Comparison of ENCODE assay signal across 18 mouse cellular contexts in genomic region chr6:41015065-41015464, GRCm38 (mm10). TPM values are rescaled to one million over a fixed set of nuclear protein-coding genes. Genes with fewer than 3 reads are reported as not detected.
DNase-seq lines count a peak whose midpoint lies in the region; ATAC-seq and TF ChIP-seq lines count a peak whose summit lies in the region.
"Had no signal": no experiment of that assay in that cellular context is flagged by ENCODE, and none has a peak within 500 bp of the region (broad histone marks: within the 10 kb centered on the region; RNA-seq: fewer than 3 reads in every experiment).

No protein-coding gene starts in this region.

- H3K79me2 ChIP-seq in myocyte (ENCODE audit: control insufficient read depth, insufficient read depth): no peaks in the 10 kb centered on the region

- H3K9ac ChIP-seq in hindbrain, embryonic 14.5 days: no peak overlapping the region
- H3K9ac ChIP-seq in hindbrain, embryonic 16.5 days (ENCODE audit: low read depth, low read length): no peak overlapping the region
- H3K9ac ChIP-seq: liver, embryonic 14.5 days had no signal

- H3ac ChIP-seq in myocyte (ENCODE audit: control insufficient read depth, insufficient read length): no peak overlapping the region

- H3K4me1 ChIP-seq in hindbrain, embryonic 14.5 days (replicated peaks; ENCODE audit: control insufficient read depth, insufficient read depth, low read length): no peaks in the 10 kb centered on the region
- no peaks in the 10 kb centered on the region for H3K4me1 ChIP-seq in hindbrain, embryonic 16.5 days (ENCODE audit: control insufficient read depth, insufficient read depth, low read depth, low read length)
- H3K4me1 ChIP-seq: heart, embryonic 10.5 days had no signal

- DNase-seq in hindbrain, embryonic 14.5 days (ENCODE audit: low spot score): no peak
- DNase-seq in retina, embryonic 14.5 days (ENCODE audit: low spot score): peak; percentile 7
- no peak for DNase-seq in retina, postnatal 1 day
- DNase-seq in Patski (ENCODE audit: low read depth, low spot score): no peak
- DNase-seq in testis, postnatal 10 days (ENCODE audit: low spot score): no peak
- DNase-seq: cerebellum, postnatal 14 days; heart, postnatal 4 days; kidney, postnatal 25 days; lung, postnatal 4 days had no signal

- no peak overlapping the region for H3K4me3 ChIP-seq in hindbrain, embryonic 14.5 days (replicated peaks; ENCODE audit: low read length)
- H3K4me3 ChIP-seq in hindbrain, embryonic 16.5 days (ENCODE audit: low read length): no peak overlapping the region
- no peak overlapping the region for H3K4me3 ChIP-seq in myocyte
- H3K4me3 ChIP-seq: heart, embryonic 10.5 days had no signal

- in situ Hi-C loops in Patski (cut with MboI; ENCODE audit: low pct_unique_long_range_greater_than_20kb): no loop called here

- H3K4me2 ChIP-seq in hindbrain, embryonic 14.5 days (replicated peaks): no peak overlapping the region
- no peak overlapping the region for H3K4me2 ChIP-seq in hindbrain, embryonic 16.5 days (ENCODE audit: low read length)
- H3K4me2 ChIP-seq in myocyte (ENCODE audit: low read depth): no peak overlapping the region

- TF ChIP-seq POLR2A in myocyte (IDR thresholded peaks at IDR 0.05; ENCODE audit: insufficient read length, low read depth): no peak

- CTCF ChIA-PET in Patski (lab: Charles Lee): interaction anchor here (0.6 to 1.9 kb wide), 8 partner anchors 9 to 133 kb away, joined by 3 to 17 read pairs (median 5); partner anchors contain the start of gene 2210010C04Rik

- peak; percentile 48; the same call in 1 of the 2 replicates for ATAC-seq in hindbrain, embryonic 14.5 days (ENCODE audit: low FRiP score)
- no peak for ATAC-seq in hindbrain, embryonic 16.5 days
- ATAC-seq in Patski: peak; percentile 99
- ATAC-seq in erythroid progenitor cell, adult 5-6 weeks (replicated peaks; ENCODE audit: low FRiP score, poor library complexity, severe bottlenecking): no peak

- POLR2A ChIA-PET in Patski (lab: Charles Lee): no interaction called here

- no peaks in the 10 kb centered on the region for H3K27me3 ChIP-seq in hindbrain, embryonic 14.5 days (ENCODE audit: control insufficient read depth, insufficient read depth, low read length)
- no peaks in the 10 kb centered on the region for H3K27me3 ChIP-seq in hindbrain, embryonic 16.5 days (replicated peaks; ENCODE audit: control insufficient read depth, insufficient read depth, low read length)
- H3K27me3 ChIP-seq in Patski (peaks cover 15% of the 10 kb centered on the region), myocyte (ENCODE audit: control insufficient read depth, insufficient read depth, insufficient read length) (no peaks in the 10 kb centered on the region)

- no peaks in the 10 kb centered on the region for H3K9me3 ChIP-seq in hindbrain, embryonic 14.5 days (ENCODE audit: control insufficient read depth, low read length)
- no peaks in the 10 kb centered on the region for H3K9me3 ChIP-seq in hindbrain, embryonic 16.5 days (ENCODE audit: control insufficient read depth, low read length)
- H3K9me3 ChIP-seq: heart, embryonic 10.5 days had no signal

- no peaks in the 10 kb centered on the region for H3K36me3 ChIP-seq in hindbrain, embryonic 14.5 days (replicated peaks; ENCODE audit: control insufficient read depth, insufficient read depth)
- H3K36me3 ChIP-seq in hindbrain, embryonic 16.5 days (ENCODE audit: control insufficient read depth, insufficient read depth, low read length): no peaks in the 10 kb centered on the region
- no peaks in the 10 kb centered on the region for H3K36me3 ChIP-seq in myocyte (ENCODE audit: control insufficient read depth, insufficient read depth)
- H3K36me3 ChIP-seq: heart, embryonic 10.5 days had no signal

- TF ChIP-seq CTCF in Patski (IDR thresholded peaks at IDR 0.05): peak; percentile 70

- H3K27ac ChIP-seq in hindbrain, embryonic 14.5 days: no peak overlapping the region
- no peak overlapping the region for H3K27ac ChIP-seq in hindbrain, embryonic 16.5 days (ENCODE audit: low read depth, low read length)
- H3K27ac ChIP-seq: heart, embryonic 10.5 days; liver, embryonic 14.5 days had no signal

- 72% methylated on average over 4 of the region's 4 CpGs for WGBS in hindbrain, embryonic 14.5 days
- WGBS in hindbrain, embryonic 16.5 days: 74% methylated on average over 4 of the region's 4 CpGs

TF ChIP-seq in myocyte, 11 proteins besides CTCF, POLR2A, EP300 and RAD21:
- TF ChIP-seq TCF3 (IDR thresholded peaks at IDR 0.05; ENCODE audit: insufficient read length, low read depth) (no peak), REST (IDR thresholded peaks at IDR 0.05; ENCODE audit: insufficient read depth, insufficient read length) (no peak), MAX (IDR thresholded peaks at IDR 0.05; ENCODE audit: low read depth) (peak; percentile 31), USF1 (IDR thresholded peaks at IDR 0.05; ENCODE audit: low read depth) (no peak)

RNA-seq across cellular contexts. Expression of gene Gm2663, which starts 15.8 kb away (rescaled TPM):
- polyA plus RNA-seq in hindbrain, embryonic 14.5 days (2014; fragmentation: Nextera tagmentation; extraction: Ambion mirVana): not detected in 2 replicates
- not detected in 2 replicates for polyA plus RNA-seq in hindbrain, embryonic 16.5 days (2015; fragmentation: Nextera tagmentation; extraction: Ambion mirVana)
- polyA plus RNA-seq in Patski (2021): not detected
- polyA plus RNA-seq in myocyte (2012; fragmentation: generic; extraction: Trizol): not detected
- total RNA-seq in erythroid progenitor cell, adult 5-6 weeks (2015; ENCODE audit: low replicate concordance): not detected in 2 replicates
- total RNA-seq in erythroid progenitor cell, adult 5-6 weeks (2017; ENCODE audit: low replicate concordance): not detected in 2 replicates
- total RNA-seq: ES-E14; gastrocnemius, adult 18-20 months; heart, postnatal 4 days; left cerebral cortex, postnatal 25 days; monocyte, adult 5-6 weeks had no signal
- polyA plus RNA-seq: heart, embryonic 10.5 days; liver, embryonic 14.5 days had no signal

RNA-seq across cellular contexts. Expression of gene 2210010C04Rik, which starts 20.2 kb away (rescaled TPM):
- polyA plus RNA-seq in hindbrain, embryonic 14.5 days (2014; fragmentation: Nextera tagmentation; extraction: Ambion mirVana): not detected in 2 replicates
- not detected in 2 replicates for polyA plus RNA-seq in hindbrain, embryonic 16.5 days (2015; fragmentation: Nextera tagmentation; extraction: Ambion mirVana)
- polyA plus RNA-seq in Patski (2021): 0.09 TPM
- 0.10 TPM for polyA plus RNA-seq in myocyte (2012; fragmentation: generic; extraction: Trizol)
- not detected in 2 replicates for total RNA-seq in erythroid progenitor cell, adult 5-6 weeks (2015; ENCODE audit: low replicate concordance)
- total RNA-seq in erythroid progenitor cell, adult 5-6 weeks (2017; ENCODE audit: low replicate concordance): not detected in 2 replicates
- total RNA-seq: ES-E14; gastrocnemius, adult 18-20 months; heart, postnatal 4 days; left cerebral cortex, postnatal 25 days; monocyte, adult 5-6 weeks had no signal
- polyA plus RNA-seq: heart, embryonic 10.5 days; liver, embryonic 14.5 days had no signal

RNA-seq across cellular contexts. Expression of gene 1810009J06Rik, which starts 50.5 kb away (rescaled TPM):
- polyA plus RNA-seq in hindbrain, embryonic 14.5 days (2014; fragmentation: Nextera tagmentation; extraction: Ambion mirVana): not detected in 2 replicates
- polyA plus RNA-seq in hindbrain, embryonic 16.5 days (2015; fragmentation: Nextera tagmentation; extraction: Ambion mirVana): not detected in 2 replicates
- polyA plus RNA-seq in Patski (2021): not detected
- not detected for polyA plus RNA-seq in myocyte (2012; fragmentation: generic; extraction: Trizol)
- total RNA-seq in erythroid progenitor cell, adult 5-6 weeks (2015; ENCODE audit: low replicate concordance): not detected in 2 replicates
- not detected in 2 replicates for total RNA-seq in erythroid progenitor cell, adult 5-6 weeks (2017; ENCODE audit: low replicate concordance)
- total RNA-seq: ES-E14; gastrocnemius, adult 18-20 months; heart, postnatal 4 days; left cerebral cortex, postnatal 25 days; monocyte, adult 5-6 weeks had no signal
- polyA plus RNA-seq: heart, embryonic 10.5 days; liver, embryonic 14.5 days had no signal

Comparison
In these comparisons a context has a peak if more than half of its experiments do, and no peak if none do; other contexts are left out.
1. ATAC-seq: peak in hindbrain, embryonic 14.5 days (single experiment) and Patski (single experiment); none in hindbrain, embryonic 16.5 days (single experiment) and erythroid progenitor cell, adult 5-6 weeks (single experiment).